Mouse (Mus musculus): Measurements from ENCODE around the gene Fhl3. TPM values are rescaled to one million over a fixed set of nuclear protein-coding genes. Genes with fewer than 3 reads are reported as not detected.
A peak's percentile ranks its signal among the peaks of the same experiment; 100 is the strongest.
"Not testable (repeated sequence)": the region's sequence is repeated elsewhere in the genome, so short reads cannot be mapped to it uniquely, and the experiment has no call there.

Fhl3 gene
- total RNA-seq, 1 experiment from 2014 or later = 9.7 TPM

DNA sequence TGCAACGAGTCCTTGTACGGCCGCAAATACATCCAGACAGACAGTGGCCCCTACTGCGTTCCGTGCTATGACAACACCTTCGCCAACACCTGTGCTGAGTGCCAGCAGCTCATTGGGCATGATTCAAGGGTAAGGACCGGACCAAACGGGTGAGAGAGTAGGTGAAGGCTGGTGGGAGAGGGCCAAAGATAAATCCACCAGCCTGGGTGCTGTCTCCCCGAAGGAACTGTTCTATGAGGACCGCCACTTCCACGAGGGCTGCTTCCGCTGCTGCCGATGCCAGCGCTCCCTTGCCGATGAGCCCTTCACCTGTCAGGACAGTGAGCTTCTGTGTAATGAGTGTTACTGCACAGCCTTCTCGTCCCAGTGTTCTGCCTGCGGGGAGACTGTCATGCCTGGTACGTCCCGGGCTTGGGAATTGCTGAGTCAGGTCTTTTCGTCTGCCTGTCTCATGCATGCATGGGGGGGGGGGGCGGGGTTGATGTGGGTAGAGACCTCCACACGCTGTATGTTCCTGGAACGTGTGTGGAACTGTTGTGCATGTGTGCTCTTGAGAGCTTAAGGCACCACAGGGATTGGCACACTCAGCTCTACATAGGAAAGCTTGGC is 5.3 kb downstream of the Fhl3 start:
- no peak for ATAC-seq (ENCODE audit: extremely low read depth, insufficient number of reproducible peaks, low FRiP score, poor library complexity, severe bottlenecking)

DNA sequence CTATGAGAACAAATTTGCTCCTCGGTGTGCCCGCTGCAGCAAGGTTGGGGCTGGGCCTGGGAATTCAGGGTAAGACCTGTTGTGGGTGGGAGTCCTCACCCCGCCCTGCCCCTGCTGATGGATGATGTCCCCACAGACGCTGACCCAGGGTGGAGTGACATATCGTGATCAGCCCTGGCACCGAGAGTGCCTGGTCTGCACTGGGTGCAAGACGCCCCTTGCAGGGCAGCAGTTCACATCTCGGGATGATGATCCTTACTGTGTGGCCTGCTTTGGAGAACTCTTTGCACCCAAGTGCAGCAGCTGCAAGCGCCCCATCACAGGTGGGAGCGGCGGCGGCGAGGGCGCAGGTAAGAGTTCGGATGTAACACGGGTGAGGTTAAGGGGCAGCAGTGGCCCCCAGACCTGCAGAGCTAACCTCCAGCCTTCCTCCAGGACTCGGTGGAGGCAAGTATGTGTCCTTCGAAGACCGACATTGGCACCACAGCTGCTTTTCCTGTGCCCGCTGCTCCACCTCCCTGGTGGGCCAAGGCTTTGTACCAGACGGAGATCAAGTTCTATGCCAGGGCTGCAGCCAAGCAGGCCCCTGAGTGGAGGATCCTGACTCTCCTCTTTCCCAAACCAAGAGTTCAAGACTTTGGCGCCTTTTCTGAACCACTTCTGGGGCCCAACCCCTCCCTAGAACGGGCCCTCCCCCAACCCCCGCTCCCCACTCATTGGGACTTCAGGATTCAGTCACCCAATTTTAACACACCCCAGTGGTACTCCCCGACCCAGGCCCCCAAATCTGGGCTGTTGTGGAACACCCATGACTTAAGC is 7.1 kb downstream of the Fhl3 start:
- ATAC-seq (ENCODE audit: extremely low read depth, insufficient number of reproducible peaks, low FRiP score, poor library complexity, severe bottlenecking) = not testable (repeated sequence)

- not testable (repeated sequence) for ATAC-seq (ENCODE audit: extremely low read depth, insufficient number of reproducible peaks, low FRiP score, poor library complexity, severe bottlenecking)
These were observed 7.7 kb downstream of the Fhl3 start for GRCm38 (mm10) chr4:124708200-124708517.

GRCm38 (mm10) chr4:124708518-124709477 is 8.3 kb downstream of the Fhl3 start:
- peak; percentile 62 for ATAC-seq (ENCODE audit: extremely low read depth, insufficient number of reproducible peaks, low FRiP score, poor library complexity, severe bottlenecking)

- no peak for ATAC-seq (ENCODE audit: extremely low read depth, insufficient number of reproducible peaks, low FRiP score, poor library complexity, severe bottlenecking)
These were observed 9.5 kb downstream of the Fhl3 start for GRCm38 (mm10) chr4:124709961-124710446.

DNA sequence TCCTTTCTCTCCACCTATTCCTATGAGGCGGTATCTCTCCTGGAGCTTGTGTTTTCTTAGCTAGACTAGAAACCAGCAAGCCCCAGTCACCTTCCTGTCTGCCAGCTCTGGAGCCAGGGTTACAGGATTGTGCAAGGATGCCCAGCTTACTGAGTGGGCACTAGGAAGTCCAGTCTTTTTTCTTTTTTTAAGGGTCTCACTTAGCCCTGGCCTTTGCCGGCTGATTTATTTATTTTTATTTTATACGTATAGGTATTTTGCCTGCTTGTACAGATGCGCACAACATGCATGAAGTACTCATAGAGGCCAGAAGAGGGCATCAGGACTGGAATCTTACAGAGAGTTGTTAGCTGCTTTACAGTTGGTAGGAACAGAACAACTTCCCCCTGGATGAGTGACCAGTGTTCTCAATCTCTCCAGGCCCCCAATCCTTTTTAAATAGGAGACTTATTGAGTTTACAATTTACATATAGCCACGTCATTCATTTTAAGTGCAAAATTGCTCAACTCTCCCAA is 10.3 kb downstream of the Fhl3 start:
- peak; percentile 36; the same call in 1 of the 2 replicates for ATAC-seq (ENCODE audit: extremely low read depth, insufficient number of reproducible peaks, low FRiP score, poor library complexity, severe bottlenecking)

DNA sequence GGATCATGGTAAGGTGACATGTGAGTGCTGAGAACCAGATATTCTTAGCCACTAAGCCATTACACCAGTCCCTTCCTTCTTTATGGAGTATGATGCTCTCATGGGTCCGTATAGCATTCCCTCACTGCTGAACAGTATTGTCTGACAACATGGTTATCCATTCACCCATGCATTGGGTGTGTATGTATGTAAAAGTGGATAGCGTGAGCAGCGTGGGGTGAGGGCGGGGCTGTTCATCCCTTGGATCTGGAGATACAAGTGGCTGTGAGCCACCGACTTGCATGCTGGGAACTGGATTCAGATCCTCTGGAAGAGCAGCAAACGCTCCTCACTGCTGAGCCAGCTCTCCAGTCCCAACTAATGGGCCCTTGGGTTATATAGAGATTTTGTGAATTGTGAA is 12.1 kb downstream of the Fhl3 start:
- no peak for ATAC-seq (ENCODE audit: extremely low read depth, insufficient number of reproducible peaks, low FRiP score, poor library complexity, severe bottlenecking)

DNA sequence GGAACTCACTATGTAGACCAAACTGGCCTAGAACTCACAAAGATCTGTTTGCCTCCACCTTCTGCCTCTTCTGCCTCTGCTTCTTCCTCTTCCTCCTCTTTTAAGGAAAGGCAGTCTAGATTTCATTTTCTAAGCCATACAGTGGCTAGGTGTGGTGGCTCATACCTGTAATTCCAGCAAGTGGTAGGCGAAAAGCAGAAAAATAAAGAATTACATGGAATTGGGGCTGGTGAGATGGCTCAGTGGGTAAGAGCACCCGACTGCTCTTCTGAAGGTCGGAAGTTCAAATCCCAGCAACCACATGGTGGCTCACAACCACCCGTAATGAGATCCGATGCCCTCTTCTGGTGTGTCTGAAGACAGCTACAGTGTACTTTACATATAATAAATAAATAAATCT is 13.3 kb downstream of the Fhl3 start:
- ATAC-seq (ENCODE audit: extremely low read depth, insufficient number of reproducible peaks, low FRiP score, poor library complexity, severe bottlenecking) = not testable (repeated sequence)

GRCm38 (mm10) chr4:124714545-124715481 is 14.3 kb downstream of the Fhl3 start, which contains the start of gene Sf3a3:
Sf3a3 (plus strand) TSS chr4:124714776.
- peak; percentile 98 for ATAC-seq (ENCODE audit: extremely low read depth, insufficient number of reproducible peaks, low FRiP score, poor library complexity, severe bottlenecking)

- no peak for ATAC-seq (ENCODE audit: extremely low read depth, insufficient number of reproducible peaks, low FRiP score, poor library complexity, severe bottlenecking)
These were observed 18.6 kb downstream of the Fhl3 start for GRCm38 (mm10) chr4:124719101-124719500.

GRCm38 (mm10) chr4:124726121-124726520 is 25.6 kb downstream of the Fhl3 start:
- ATAC-seq (ENCODE audit: extremely low read depth, insufficient number of reproducible peaks, low FRiP score, poor library complexity, severe bottlenecking) = no peak

DNA sequence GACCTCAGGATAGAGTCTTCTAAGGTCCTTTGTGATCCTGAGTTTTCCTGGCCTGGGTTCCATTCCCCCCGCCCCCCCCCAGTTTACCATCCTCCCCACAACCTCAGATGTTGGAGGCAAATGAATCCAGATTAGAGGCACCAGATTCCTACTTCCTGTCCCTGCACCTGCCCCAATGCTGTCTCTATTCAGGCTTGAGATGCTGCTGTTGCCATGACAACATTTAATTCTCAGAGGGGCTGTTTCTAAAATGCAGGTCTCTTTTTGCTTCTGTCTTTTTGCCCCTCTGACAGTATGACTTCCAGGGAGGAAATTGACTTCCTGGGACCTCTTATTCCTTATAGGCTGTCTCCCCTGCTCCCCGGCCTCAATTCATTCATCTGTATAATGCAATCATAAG is 36.5 kb downstream of the Fhl3 start:
- no peak for ATAC-seq (ENCODE audit: extremely low read depth, insufficient number of reproducible peaks, low FRiP score, poor library complexity, severe bottlenecking)

DNA sequence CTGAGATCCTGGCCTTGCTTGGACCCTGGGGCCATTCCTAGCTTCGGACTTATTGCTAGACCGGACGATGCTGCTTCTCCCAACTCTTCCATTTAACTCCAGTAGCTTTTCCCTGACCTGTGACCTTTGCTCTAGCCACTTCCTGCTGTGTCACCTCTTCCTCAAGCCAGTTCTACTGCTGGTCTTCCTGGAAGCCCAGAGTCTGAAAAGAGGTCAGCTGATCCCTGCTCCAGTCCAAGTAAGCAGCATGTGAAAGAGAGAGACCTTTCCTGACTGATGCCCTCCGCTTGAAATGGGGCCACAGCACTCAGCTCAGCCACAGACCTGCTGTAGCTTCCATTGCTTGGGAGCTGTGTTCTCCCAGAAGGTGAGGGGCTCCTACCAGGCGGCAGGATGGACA is 37.0 kb downstream of the Fhl3 start:
- no peak for ATAC-seq (ENCODE audit: extremely low read depth, insufficient number of reproducible peaks, low FRiP score, poor library complexity, severe bottlenecking)

GRCm38 (mm10) chr4:124738013-124738412 is 37.5 kb downstream of the Fhl3 start:
- ATAC-seq (ENCODE audit: extremely low read depth, insufficient number of reproducible peaks, low FRiP score, poor library complexity, severe bottlenecking) = no peak

GRCm38 (mm10) chr4:124738783-124739182 is 38.3 kb downstream of the Fhl3 start:
- ATAC-seq (ENCODE audit: extremely low read depth, insufficient number of reproducible peaks, low FRiP score, poor library complexity, severe bottlenecking) = no peak

DNA sequence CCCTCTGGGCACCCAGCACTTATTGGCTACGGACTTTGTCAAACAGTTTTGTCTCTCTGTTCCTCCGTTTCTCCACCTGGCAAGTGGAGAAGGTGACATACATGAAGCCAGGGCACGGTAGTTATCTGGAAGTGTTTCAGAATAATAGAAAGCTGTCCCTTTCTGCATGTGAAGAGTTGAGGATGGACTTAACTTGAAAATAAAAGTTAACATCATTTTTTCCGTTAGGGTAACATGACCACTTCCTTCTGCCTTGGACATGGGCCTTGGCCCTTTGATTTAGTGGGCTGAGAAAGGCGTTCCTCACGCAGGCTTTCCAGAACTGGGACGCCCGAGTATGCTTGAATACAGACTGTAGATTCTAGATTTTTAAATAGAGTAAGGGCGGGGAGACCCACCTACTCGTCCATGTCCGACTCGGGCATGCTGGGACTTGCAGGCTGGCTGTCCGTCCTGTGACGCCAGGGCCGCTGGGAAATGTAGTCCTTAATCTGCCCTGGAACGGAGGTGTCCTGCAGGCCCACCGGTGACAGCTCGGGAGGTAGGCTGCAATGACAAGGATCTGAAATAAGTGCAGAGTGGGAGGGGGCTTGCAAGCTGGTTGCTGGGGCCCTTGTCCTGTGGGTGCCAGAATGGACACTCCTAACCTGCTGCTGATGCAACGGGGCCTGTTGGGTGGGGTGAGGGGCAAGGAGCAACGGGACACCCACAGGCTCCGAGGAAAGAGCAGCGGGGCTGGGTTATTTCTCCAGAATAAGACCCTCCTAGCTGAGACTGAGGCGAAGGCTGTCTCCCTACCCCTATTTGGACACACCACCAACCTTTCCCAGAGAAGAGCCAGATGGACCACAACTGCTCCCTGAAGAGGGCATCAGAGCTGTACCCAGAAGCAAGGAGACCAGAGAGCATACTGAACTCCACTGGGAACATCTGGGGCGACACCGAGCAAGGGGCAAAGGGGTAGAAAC is 41.2 kb downstream of the Fhl3 start, which contains the start of gene Inpp5b:
TSS of gene Inpp5b (plus strand) at position 475 of the 968 bp plus-strand sequence.
- ATAC-seq (ENCODE audit: extremely low read depth, insufficient number of reproducible peaks, low FRiP score, poor library complexity, severe bottlenecking) = peak; percentile 83

- no peak for ATAC-seq (ENCODE audit: extremely low read depth, insufficient number of reproducible peaks, low FRiP score, poor library complexity, severe bottlenecking)
These were observed 42.3 kb downstream of the Fhl3 start for GRCm38 (mm10) chr4:124742839-124743238.
